Mouse (Mus musculus) kidney, embryonic 16.5 days (tissue): Measurements from ENCODE around the gene Dennd2d. TPM values are rescaled to one million over a fixed set of nuclear protein-coding genes. Genes with fewer than 3 reads are reported as not detected.
A peak's percentile ranks its signal among the peaks of the same experiment; 100 is the strongest.

Source experiments
- ATAC-seq: fragments of 200-750 bp; cut with Nextera tagmentation; 2 replicates; pipeline ENCODE4 v1.8.0; 2017; ENCODE audit warnings: moderate TSS enrichment; ENCODE audit not compliant: low FRiP score, low TSS enrichment
- H3K27ac ChIP-seq: fragments of 300-500 bp; sonication (generic); 2 replicates; pipeline ENCODE4 v1.5.1; 2014; ENCODE audit warnings: low read length
- H3K27me3 ChIP-seq: fragments of 300-500 bp; sonication (generic); 2 replicates; pipeline ENCODE4 v1.6.1; 2014; ENCODE audit warnings: low read length, control low read depth, mixed read lengths; ENCODE audit not compliant: insufficient read depth
- H3K36me3 ChIP-seq: fragments of 300-500 bp; sonication (generic); 2 replicates; pipeline ENCODE4 v1.6.1; 2014; ENCODE audit warnings: low read length, control low read depth, mixed read lengths; ENCODE audit not compliant: insufficient read depth
- H3K4me1 ChIP-seq: fragments of 300-500 bp; sonication (generic); 2 replicates; pipeline ENCODE4 v1.6.1; 2014; ENCODE audit warnings: low read length, control low read depth, mixed read lengths; ENCODE audit not compliant: insufficient read depth
- H3K4me2 ChIP-seq: fragments of 300-500 bp; sonication (generic); replicated peaks from 2 replicates; pipeline ENCODE4 v1.6.1; 2014; ENCODE audit warnings: low read depth, low read length
- H3K4me3 ChIP-seq: fragments of 300-500 bp; sonication (generic); 2 replicates; pipeline ENCODE4 v1.5.1; 2014; ENCODE audit warnings: mild to moderate bottlenecking, low read length
- H3K9ac ChIP-seq: fragments of 300-500 bp; sonication (generic); replicated peaks from 2 replicates; pipeline ENCODE4 v1.6.1; 2014; ENCODE audit warnings: low read length
- H3K9me3 ChIP-seq: fragments of 300-500 bp; sonication (generic); 2 replicates; pipeline ENCODE4 v1.6.1; 2016; ENCODE audit warnings: low read length, control low read depth
- WGBS: fragments of 180-500 bp; shearing (Covaris S2); extraction: QIAGEN DNeasy Blood & Tissue Kit; methylation state at CpG from one replicate; pipeline ENCODE4 v1.1.7; 2014; 5-methylcytosine and 5-hydroxymethylcytosine counted together
- polyA plus RNA-seq: library from polyadenylated mRNA; unstranded; fragments of >200 nt; fragmentation: Nextera tagmentation; extraction: Ambion mirVana; gene quantifications from 2 replicates; pipeline ENCODE4 v1.2.1, GENCODE M21; 2015

The Dennd2d gene
- polyA plus RNA-seq, 1 experiment from 2014 or later: 8.7 TPM

DNA sequence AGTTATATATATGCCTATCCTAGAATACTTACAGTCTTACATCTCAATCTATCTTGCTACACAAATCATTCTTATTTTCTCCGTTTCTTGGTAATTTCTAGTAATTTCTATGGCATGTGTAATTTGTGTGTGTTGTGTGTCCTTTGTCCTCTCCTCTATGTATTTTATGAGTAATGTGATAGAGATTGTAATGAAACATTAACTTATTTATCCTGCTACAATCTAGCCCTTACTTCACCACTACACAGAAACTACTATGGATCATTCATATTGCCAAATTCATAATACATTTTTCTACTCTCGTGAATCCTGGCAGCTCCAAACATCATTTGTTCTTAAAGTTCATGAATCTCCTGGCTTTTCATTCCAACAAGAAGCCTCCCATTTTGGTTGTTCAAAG is 45.8 kb downstream of the Dennd2d start:
- ATAC-seq: no peak
- WGBS: 85% methylated on average over 2 of the region's 2 CpGs

DNA sequence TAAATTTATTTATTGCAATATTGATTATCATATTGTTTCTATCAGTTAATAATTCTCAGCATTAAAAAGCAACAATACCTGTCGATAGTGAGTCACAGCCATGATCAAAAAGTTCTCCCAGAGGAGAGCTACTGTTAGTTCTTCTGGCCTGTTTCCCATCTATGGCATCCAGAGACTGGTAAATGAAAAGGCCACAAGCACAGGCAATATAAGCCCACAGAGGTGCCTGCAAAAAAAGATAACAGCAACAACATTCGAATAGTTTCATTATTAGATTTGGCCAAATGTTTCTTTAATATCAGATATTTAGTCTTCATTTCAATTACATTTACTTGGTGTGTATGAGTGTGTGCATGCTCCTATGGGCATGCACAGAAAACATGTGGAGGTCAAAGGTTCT is 51.1 kb downstream of the Dennd2d start:
- Histone ChIP-seq H3K4me2 (no peak overlapping the region), H3K9ac (no peak overlapping the region), H3K36me3 (no peaks in the 10 kb centered on the region), H3K4me1 (no peaks in the 10 kb centered on the region), H3K27me3 (no peaks in the 10 kb centered on the region), H3K4me3 (no peak overlapping the region), H3K27ac (no peak overlapping the region), H3K9me3 (no peaks in the 10 kb centered on the region)
- WGBS: 88% methylated on average over 2 of the region's 2 CpGs
- no peak for ATAC-seq

More for the DNA sequence above, 45.8 kb downstream of the Dennd2d start:
- H3K4me3 ChIP-seq: no peak overlapping the region
- no peak overlapping the region for H3K27ac ChIP-seq
- no peaks in the 10 kb centered on the region for H3K36me3 ChIP-seq
- H3K27me3 ChIP-seq: no peaks in the 10 kb centered on the region
- H3K9ac ChIP-seq: no peak overlapping the region
- no peak overlapping the region for H3K4me2 ChIP-seq
- no peaks in the 10 kb centered on the region for H3K4me1 ChIP-seq
- H3K9me3 ChIP-seq: no peaks in the 10 kb centered on the region

DNA sequence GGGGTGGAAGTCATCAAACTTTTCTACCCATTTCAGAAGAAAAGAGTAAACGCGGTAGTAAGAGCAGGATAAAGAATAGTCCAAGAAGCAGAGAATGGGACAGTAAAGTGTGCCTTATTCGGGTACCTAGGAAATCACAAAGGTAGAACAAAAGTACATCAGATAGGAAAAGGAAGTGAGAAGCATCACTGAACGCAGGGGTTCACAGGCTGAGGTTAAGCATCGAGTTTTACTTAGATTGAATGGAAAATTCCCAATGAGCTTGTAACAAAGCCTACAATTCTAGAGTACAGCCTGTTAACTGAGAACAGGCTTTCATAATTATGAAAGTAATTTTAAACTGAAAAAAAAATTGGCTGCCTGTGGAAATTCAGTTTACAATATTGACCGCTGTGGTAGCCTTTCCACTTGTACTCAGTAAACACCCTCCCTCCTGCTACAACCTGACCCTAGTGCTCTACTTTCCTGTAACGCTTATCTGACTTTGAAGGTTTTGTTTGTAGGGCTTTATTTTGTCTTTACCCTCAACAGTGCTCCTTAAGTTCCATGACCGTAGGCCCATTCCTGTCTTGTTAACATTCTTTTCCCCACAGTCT is 62.6 kb downstream of the Dennd2d start:
- Histone ChIP-seq H3K36me3 (no peaks in the 10 kb centered on the region), H3K4me3 (no peak overlapping the region), H3K9me3 (no peaks in the 10 kb centered on the region), H3K27ac (no peak overlapping the region), H3K9ac (no peak overlapping the region), H3K4me1 (peaks cover 30% of the 10 kb centered on the region), H3K4me2 (no peak overlapping the region), H3K27me3 (no peaks in the 10 kb centered on the region)
- no peak for ATAC-seq
- WGBS: 70% methylated on average over 8 of the region's 8 CpGs

DNA sequence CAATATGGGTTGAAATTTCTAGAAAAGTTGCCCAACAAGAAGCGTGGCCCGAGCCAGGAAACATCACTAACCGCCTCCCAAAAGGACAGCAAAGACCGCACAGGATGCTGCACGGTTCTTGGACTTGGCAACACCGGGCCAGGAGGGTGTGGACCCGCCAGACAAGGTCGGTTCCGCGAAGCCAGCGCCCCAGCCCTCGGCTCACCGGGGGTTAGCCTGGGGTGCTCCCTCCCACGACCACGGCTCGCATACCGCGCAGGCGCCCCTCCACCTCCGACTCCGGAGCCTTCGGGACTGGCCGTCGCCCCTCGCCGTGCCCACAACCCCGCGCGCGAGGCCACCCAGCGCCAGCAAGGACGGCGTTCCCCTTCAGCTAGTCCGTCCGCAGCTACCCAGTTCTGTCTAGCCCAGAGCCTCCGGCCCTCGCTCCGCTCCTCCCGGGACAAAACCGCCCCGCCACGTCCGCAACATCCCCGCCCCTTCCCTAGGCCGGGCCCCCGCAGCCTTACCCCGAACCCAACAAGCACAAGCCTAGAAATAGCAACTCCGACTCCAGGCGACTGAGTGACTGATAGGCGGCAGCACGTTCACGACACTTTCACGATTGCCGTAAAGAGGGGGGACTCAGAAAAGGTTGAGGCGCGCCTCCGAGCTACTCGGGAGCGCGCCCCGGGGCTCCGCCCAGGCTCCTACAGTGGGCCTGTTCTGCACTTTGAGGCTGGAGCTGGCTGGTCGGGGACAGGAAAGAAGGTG is 65.1 kb downstream of the Dennd2d start, which contains the start of the genes Dram2 and Cept1:
Dram2 (plus strand) TSS at position 628 of the 753 bp plus-strand sequence.
Cept1 (minus strand) TSS at position 632 of the 753 bp plus-strand sequence.
- Histone ChIP-seq H3K4me2 (peak within 1 kb of the TSS; percentile 68), H3K4me1 (peaks cover 34% of the 10 kb centered on the region), H3K9me3 (no peaks in the 10 kb centered on the region), H3K27ac (peak within 1 kb of the TSS; percentile 99), H3K27me3 (no peaks in the 10 kb centered on the region), H3K4me3 (peak within 1 kb of the TSS; percentile 89), H3K36me3 (no peaks in the 10 kb centered on the region), H3K9ac (peak within 1 kb of the TSS; percentile 93)
- ATAC-seq: peak; percentile 98
- WGBS: under 1% methylated on average over 63 of the region's 63 CpGs

DNA sequence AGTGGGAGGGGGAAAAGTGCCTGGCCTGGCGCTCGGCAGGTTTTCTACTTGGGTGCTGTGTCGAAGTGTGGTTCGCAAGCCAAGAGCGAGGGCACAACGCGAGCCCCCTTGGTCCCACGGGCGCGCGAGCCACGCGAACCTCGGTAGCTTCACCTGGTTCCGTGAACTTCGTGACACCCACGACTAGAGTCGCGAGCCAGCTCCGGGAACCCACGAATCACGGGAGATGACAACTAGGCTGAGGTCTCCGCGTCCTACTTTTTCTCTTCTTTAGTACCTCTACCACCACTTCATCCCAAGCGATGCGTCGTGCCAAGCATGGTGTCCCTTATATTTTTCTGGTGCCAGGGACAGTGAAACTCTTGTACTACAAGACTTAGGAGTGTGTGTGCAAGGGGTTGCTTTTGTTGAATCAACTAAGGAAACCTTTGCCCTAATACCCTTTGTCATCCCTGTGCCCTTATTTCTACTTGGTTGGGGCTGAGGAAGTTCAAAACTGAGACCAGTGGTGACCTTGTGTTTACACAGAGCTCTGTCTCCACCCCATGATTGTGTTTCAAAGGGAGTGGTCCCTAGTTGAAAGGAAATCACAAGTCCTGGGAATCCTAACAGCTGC is 65.8 kb downstream of the Dennd2d start:
- H3K4me2 ChIP-seq: peak overlapping the region; percentile 56
- H3K9me3 ChIP-seq: no peaks in the 10 kb centered on the region
- H3K4me1 ChIP-seq: peaks cover 34% of the 10 kb centered on the region
- H3K9ac ChIP-seq: peak overlapping the region; percentile 93
- no peaks in the 10 kb centered on the region for H3K36me3 ChIP-seq
- H3K27ac ChIP-seq: peak overlapping the region; percentile 99
- H3K27me3 ChIP-seq: no peaks in the 10 kb centered on the region
- ATAC-seq: peak; percentile 55
- peak overlapping the region; percentile 89 for H3K4me3 ChIP-seq
- WGBS: under 1% methylated on average over 27 of the region's 27 CpGs

DNA sequence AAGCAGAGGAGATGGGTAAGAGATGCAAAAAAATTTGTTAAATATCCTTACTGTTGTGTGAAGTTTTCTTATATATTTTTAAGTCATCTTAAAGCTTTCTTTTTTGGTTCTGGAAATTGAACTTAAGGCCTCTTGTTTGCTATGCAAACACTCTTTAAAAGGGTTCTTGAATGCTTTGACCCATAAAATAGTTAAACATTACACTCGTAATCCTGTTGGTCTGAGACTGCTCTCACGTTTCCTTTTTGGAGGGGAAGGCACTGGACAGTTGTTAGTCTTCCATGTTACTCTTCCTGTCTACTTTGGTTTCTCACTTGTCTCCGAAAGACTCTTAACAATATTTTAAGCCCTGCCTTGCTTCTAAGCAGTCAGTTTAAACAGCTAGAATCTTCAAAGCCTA is 66.8 kb downstream of the Dennd2d start:
- ATAC-seq: no peak
- H3K27me3 ChIP-seq: no peaks in the 10 kb centered on the region
- 7% methylated on average over 3 of the region's 3 CpGs for WGBS
- no peaks in the 10 kb centered on the region for H3K9me3 ChIP-seq
- H3K4me2 ChIP-seq: peak overlapping the region; percentile 56
- H3K27ac ChIP-seq: peak overlapping the region; percentile 66; the same call in 1 of the 2 replicates
- no peak overlapping the region for H3K9ac ChIP-seq
- peaks cover 7% of the 10 kb centered on the region; the same call in 1 of the 2 replicates for H3K36me3 ChIP-seq
- peaks cover 34% of the 10 kb centered on the region for H3K4me1 ChIP-seq
- peak overlapping the region; percentile 35 for H3K4me3 ChIP-seq

Other genes with a start within 250 kb of the Dennd2d start
- gene Chil6, start 76.2 kb upstream of the Dennd2d start, polyA plus RNA-seq: not detected in 2 replicates
- gene Dram2, start 65.4 kb downstream of the Dennd2d start, polyA plus RNA-seq: 90.8 and 94.7 TPM in 2 replicates
- 63.4 and 65.1 TPM in 2 replicates for gene Cept1, start 65.4 kb downstream of the Dennd2d start, polyA plus RNA-seq
- 13.7 and 14.5 TPM in 2 replicates for gene Lrif1, start 202.6 kb downstream of the Dennd2d start, polyA plus RNA-seq